Mouse (Mus musculus): ENCODE measurements around the gene Tcirg1.

The Tcirg1 gene

GRCm38 (mm10) chr19:3849251-3849650 is 57.7 kb downstream of the Tcirg1 start:
- DNase-seq: no peak

- DNase-seq: no peak
Observed at GRCm38 (mm10) chr19:3848207-3848808, 58.6 kb downstream of the Tcirg1 start.

- no peak for DNase-seq
Observed at GRCm38 (mm10) chr19:3847711-3848110, 59.2 kb downstream of the Tcirg1 start.

GRCm38 (mm10) chr19:3846676-3847604 is 60.0 kb downstream of the Tcirg1 start:
- no peak for DNase-seq

Measured in cerebellum, postnatal 36 days (tissue).